Mouse (Mus musculus): Measurements from ENCODE around the gene Itpa. TPM values are rescaled to one million over a fixed set of nuclear protein-coding genes. Genes with fewer than 3 reads are reported as not detected.
A peak's percentile ranks its signal among the peaks of the same experiment; 100 is the strongest.

Itpa gene
- polyA plus RNA-seq, 2 experiments from 2014 or later, result 42.4 to 47.3 TPM

DNA sequence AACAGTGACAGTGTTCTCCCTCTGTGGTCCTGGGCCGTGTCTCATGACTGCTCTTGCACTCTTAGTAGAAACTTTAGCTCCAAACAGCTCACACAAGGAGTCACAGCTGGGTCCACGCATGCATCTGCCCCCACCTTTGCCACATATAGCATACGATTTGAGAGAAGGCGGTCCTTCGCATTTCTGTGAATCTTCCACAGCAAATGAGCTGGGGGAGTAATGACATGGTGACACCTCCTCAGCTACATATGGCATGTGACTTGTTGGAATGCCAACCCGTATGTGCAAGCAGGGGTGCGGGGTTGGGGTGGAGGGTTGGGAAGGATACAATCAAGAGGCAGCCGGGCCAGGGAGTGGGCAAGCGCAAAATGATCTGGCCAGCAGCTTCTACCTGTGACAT lies 10.9 kb upstream of the Itpa start:
- no peak for ATAC-seq

DNA sequence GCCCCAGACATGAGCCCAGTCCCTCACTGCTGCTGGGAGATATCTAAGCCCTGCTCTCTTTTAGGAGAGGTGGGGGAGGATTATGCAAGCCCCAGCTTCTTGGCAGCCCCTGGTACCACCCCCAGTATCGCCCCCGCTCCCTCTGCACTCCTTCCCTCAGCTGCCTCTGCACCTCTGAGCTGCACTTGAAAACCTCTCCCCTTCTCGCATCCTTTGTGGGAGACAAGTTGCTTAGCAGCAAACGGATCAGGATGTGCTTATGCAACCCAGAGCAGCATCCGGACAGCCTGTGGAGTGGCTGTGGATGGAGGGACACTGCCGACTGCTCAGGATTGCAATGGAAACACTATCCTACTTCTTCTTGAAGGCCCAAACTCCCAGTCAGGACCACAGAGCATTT lies 9.9 kb upstream of the Itpa start:
- no peak for ATAC-seq

DNA sequence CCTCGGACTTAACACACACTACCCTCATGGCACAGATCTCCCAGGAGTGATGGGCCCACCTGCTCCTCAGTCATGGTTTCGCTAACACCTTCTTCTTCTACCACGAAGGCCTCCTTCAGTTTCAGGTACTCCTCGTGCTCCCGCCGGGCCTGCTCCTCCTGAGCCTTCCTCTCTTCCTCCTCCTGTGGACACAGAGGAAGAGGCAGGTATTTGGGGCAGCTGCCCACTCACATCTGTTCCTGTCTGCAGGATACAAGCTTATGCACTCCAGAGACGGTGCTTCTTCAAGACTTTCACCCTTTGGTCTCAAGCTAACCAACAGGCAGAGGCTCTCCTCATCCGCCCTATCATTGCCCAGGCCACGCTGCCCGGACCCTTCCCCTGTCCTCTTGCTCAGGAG lies 8.9 kb upstream of the Itpa start:
- no peak for ATAC-seq

DNA sequence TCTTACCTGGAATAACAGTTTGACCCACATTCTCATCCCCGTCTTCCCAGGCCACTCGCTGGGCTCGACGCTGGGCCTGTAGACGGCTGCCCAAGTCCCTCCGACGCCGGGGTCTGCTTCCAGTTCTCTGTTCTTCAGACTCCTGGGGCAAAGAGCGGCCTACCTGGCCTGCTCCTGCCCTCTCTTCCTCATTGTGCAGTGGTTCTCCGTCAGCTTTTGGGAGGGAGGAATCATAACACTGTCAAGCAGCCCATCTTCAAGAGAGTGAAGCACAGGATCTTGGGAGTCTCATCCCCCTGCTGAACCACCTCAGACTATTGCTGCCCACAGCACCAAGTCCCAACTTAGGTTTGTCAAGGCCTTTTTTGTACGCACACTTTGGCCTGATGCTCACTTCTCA lies 4.1 kb upstream of the Itpa start:
- ATAC-seq, result no peak

DNA sequence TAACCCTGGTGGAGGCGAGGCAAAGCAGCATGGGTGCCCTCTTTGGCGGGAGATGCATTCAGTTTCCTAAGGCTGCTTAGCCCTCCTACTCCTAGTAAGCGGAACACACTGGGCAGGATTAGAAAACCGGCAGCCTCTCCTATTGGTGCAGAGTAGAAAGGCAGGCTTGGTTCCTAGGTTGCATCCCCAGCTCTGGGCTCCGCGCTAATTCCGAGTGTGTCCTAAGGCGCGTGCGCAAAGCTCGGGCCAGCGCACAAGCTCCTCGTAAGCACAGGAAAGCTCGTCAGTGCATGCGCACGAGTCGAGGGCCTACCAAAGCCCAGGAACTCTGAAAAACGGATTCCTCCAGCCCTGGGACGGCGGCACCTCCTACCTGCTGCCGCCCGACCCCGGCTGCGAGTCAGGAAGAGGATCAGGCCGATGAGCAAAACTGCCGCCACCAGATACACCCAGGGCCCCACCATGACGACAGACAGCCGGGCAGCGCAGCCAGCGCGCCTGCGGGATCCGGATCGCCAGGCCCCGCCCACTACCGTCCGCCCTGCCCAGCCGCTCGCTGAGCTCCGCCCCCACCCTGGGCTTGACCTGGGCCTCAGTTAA lies 3.2 kb upstream of the Itpa start, which contains the start of gene Ddrgk1:
Gene Ddrgk1, minus strand, starts transcription at position 558 of the 600 bp plus-strand sequence.
- ATAC-seq, result peak; percentile 81

DNA sequence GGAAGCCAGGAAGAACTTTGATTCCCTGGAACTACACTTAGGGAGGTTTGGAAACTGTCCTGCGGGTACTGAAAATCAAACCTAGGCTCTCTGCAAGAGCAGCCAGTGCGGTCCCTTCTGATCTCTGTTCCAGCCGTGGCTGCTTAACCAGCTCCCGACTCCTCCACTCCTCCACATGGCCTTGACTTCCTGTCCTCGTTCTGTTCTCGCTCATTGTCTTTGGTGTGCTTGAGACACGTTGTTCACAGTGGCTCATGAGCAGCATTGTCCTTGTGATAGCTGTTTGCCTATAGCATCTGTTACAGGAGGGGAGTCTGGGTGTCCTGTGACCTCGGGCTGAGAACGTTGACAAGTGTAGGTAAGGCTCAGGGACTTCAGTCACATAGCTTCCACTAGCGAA lies 9.8 kb downstream of the Itpa start:
- no peak for ATAC-seq

DNA sequence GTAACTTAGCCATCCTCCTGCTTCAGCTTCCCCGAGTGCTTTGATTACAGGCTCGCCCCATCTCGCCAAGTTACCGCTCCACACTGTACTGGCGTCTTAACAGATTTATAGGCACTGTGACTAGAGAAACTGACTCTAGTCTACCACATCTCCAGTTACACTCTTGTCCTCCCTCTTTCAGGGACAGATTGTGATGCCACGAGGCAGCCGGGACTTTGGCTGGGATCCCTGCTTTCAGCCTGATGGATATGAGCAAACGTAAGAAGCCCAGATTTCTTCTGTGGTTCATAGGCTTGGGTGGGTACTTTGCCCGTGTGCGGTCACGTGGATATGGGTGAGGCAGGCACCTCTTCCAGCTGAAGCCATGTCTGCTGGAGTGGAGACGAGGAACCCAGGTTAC lies 11.7 kb downstream of the Itpa start:
- no peak for ATAC-seq

DNA sequence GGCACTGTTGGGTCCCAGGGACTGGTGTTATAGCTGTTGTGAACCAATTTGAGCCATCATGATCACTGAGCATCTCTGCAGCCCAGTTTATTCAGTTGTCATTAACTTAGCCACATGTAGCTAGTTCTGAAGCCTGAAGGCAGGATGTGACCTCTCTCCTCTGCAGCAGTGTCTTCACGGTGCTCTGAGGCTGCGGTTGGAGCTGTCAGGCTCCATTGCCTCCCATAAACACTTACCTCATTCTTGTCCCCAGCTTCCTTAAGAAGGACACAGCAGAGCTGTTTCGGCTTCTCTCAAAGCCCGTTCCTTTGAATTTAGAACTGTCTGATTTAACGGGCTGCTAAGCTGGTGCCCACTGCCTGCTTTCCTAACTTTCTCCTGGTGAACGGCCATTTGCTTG lies 12.5 kb downstream of the Itpa start:
- no peak for ATAC-seq

DNA sequence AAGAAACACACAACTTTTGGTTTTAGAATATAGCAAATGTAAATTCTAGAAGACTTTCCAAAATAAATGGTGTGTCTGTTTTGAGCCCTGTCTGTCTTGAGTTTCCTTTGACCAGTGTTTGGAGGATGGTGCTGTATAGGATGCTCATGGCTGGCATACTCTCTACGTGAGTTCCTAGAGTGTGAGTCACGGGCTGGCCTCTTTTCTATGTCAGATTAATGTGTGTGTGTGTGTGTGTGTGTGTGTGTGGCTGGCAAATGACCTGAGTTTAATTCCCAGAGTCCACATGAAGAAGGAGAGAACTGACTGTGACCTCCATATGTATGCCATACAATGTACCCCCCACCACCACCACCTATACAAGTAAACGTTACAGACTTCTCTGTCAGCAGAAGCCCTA lies 14.1 kb downstream of the Itpa start:
- ATAC-seq, result no peak

DNA sequence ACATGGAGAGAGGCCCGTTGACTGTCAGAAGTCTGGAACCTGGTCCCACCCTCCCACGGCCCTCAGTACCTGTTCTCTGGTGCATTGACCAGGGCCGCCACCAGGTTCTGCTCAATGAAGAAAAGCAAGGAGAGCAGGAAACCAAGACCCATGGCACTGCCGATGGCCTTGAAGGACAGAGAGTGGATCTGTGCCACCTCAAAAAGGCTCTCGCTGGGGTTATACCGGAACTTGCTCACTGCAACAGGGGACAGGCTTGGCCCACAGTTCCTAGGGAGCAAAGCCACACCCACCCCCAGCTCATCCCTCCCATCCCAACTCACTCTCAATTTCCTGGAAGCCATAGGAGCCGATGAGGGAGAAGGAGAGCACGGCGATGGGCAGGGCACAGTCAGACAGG lies 18.0 kb downstream of the Itpa start:
- no peak for ATAC-seq

DNA sequence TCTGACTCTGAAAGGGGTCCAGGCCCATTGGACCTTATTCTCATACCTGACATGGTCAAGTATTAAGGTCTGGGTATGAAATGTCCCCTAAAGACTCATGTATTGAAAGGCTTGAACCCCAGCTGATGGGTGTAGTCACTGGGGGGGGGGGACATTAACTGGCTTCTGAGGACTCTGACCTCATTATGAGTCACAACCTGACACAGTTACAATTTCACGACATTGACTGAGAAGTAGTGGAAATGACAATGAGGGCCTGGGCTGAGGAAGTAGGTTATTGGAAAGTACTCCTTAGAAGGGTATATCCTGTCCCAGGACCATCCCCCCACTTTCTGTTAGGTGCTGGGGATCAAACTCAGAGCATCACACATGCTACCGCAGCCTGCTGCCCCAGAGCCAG lies 21.6 kb downstream of the Itpa start:
- no peak for ATAC-seq

DNA sequence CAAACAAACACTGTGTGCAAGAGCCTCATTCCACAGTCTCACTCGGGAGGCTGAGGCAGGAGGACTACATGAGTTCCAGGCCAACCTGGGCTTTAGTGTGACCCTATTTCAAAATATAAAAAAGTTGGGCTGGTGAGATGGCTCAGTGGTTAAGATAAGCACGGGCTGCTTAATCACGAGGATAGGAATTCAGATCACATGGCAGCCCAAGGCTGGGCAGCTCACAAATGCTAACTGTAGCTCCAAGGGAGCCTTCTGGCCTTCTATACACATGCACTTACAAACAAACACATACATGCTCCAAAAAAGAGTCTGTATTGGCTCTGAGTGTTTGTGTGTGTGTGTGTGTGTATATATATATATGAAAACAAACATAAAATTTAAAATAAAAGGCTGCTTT lies 26.2 kb downstream of the Itpa start:
- no peak for ATAC-seq

DNA sequence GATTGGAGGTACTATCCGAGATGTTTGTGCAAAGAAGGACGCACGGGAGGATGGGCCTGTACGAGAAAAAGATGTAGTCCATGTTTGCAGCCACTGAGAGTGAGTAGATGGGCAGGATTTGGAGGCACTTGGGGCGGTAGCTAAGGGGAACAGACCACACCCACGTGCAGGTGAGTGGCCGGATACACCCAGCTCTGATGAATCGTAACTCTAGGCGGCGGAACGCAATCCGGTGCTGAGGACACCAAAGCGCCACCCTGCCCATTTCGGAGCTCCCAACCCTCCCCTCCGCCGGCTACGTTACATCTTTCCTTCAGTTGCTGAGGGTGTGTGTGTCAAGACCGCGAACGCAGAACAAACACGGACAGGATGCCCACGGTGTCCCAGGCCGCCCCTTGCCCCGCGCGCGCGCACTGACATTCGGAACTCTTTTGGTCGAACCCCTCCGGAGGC lies 29.3 kb downstream of the Itpa start:
- ATAC-seq, result peak; percentile 69

DNA sequence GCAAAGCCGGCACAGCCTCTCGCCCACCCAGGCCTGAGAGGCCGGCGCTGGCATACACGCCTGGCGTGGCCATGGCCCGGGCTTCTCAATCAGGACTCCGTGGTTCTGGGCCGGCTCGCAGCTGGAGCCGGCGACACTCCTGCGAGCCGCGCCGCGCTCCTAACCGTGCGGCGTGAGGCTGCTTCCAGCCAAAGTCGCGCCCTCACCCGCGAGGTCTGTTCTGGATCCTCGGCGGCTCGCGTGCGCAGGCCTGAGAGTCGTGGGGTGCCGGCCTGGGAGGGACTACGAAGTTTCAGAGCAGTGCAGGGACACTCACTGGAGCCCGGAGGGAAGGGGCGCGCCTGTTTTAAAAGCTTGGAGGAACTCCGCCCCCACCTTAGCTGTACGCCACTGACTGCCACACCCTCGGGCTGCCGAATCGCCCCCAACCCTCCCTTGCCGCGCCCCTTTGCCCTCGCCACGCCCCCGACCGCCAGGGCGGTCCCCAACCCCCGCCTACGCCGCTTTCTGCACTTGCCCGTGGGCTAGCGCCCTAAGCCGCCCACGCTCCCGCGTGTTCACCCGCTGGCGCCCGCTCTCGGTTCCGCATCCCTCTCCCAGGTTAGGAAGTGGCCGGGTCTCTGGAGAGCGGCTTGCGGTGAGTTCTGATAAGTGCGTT lies 29.9 kb downstream of the Itpa start, which contains the start of gene Slc4a11:
Gene Slc4a11, minus strand, starts transcription at position 367 of the 658 bp plus-strand sequence.
- no peak for ATAC-seq

DNA sequence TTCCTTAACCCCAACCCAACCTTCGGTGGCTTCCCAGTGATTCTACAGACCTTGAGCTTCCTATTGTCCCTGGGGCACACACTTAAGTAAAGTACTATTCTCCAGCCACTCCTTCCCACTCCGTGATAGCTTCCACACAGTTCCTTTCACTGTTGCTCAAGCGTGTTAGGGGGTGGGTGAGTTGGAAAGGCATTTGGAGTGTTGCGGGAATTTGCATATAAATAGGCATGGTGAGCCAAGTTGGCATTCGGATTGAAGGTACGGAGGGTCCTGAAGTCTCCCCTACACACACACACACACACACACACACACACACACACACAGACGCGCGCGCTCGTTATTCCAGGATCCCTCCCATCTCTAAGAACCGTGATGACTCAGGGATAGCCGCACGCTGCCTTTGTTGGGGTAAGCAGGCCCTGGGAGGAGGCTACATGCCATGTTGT lies 30.4 kb downstream of the Itpa start:
- no peak for ATAC-seq

DNA sequence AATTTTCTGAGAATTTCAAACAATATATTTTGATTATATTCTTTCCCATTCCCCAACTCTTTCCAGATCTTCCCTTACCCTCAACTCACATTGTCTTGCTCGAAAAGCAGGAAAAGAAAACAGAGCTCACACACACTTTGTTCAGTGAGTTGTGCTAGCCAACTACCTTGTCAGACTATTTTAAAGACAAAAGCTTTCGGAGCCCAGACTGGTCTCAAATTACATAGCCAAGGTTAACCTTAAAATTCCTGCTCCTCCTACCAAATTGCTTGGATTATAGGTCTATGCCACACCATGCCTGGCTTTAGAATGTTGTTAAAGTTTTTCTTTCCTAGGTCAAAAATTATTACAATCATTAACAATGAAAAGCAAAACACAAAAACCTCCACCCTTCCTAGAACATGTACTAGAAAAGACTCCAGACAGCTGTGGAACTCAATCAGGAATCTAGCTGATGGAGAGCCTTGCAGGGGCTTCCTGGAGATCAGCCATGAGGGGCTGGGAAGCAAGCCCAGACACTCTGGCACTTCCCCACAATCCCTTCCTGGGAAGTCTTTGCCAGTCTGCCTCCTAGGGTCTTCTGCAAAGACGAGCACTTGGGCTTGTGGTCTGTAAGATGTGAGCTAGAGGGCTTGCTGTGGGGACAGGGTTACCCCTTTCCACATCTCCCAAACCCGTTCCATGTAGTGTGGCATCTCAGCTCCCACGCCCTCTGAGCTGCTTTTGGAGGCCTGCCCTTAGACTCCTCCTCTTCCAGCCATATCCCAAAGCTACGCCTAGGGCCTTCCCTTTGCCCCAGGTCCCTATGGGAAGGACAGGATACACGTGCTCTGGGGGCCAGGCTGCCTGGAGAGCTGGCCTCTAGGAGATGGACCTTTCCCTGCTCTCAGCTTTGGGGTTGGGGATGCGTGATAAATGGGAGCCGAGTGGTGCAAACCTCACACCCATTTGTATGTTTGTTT lies 36.9 kb downstream of the Itpa start:
- ATAC-seq, result no peak

DNA sequence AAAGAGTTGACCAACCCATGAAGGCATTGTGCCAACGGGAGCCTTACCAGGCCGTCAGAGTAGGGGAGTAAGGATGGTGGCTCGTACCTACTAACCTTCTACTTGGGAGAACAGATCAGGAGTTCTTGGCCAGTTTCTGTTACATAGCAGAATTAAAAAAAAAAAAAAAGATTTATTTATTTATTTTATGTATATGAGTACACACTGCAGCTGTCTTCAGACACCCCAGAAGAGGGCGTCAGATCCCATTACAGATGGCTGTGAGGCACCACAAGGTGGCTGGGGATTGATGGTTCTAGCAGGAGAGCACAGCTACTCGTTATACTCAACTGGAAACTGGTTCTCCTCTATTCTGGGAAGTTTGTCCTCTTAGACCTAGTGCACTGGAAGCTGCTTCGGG lies 37.8 kb downstream of the Itpa start:
- ATAC-seq, result no peak

DNA sequence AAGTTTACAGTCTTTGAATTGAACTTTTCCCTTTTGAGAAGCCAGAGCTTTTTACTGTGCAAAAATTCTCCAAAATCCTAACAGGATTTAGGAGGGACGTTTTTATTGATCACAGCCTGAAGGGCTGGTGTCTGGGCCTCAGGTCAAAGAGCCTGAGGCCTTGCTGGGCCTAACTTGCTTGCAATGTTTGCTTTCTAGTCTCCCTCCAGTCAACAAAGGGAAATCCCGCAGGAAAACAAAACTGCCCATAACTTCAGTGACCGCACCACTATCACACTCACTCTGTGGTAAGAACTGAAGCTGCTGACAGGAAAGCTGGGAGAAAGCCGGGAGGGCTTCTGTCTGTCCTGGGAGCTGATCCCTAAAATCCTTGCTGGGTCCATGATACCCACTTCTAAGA lies 39.2 kb downstream of the Itpa start:
- ATAC-seq, result no peak

DNA sequence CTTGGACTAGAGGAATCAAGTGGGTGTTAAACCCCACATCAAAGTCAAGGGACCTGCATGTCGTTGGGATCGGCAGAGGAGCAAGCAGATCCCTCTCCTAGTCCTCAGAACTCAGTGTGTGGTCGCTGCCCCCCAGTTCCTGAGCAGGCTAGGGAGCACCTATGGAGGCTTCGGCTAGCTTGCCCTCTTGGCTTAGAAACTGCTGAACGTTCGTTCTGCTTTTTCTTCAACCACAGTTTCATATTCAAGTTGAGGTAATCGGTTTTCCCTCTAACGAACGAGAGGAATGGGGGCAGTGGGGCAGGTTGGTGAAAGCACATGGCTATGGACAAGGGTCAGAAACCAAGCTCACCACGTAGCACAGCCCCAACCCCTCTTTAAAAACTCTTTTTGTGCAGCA lies 39.6 kb downstream of the Itpa start:
- no peak for ATAC-seq

DNA sequence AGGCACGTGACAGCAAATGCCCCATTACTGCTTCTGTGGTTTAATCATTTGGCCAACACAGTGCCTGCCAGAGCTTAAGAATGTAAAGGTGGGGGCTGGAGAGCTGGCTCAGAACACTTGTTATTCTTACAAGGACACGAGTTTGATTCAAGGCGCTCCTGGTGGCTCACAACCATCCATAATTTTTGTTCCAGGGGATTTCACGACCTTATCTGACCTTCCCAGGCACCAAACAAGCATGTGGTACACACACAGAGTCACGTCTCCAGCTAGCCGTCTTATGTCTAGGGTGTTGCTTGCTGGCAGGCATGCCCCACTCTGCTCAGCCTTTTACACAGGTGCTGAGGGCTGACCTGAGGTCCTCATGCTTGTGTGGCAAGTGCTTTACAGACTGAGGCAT lies 50.5 kb downstream of the Itpa start:
- ATAC-seq, result no peak

DNA sequence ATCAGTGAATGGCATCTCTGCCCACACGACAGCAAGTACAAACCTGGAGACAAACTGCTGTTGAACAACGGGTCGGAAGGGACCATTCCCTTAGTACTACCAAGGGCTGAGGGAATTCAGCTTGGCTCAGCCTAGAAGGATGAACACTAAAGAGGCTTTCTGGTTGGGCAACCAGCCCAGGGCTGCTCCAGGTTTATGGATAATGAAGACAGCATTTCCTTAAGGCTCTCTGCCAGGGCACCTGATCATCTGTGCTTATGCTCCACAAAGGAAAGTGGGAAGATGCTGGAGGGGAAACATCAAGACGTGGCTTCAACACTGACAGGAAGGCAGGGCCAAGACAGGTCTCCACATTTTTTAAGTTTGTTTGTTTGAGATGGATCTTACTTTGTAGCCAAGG lies 57.0 kb downstream of the Itpa start:
- no peak for ATAC-seq

DNA sequence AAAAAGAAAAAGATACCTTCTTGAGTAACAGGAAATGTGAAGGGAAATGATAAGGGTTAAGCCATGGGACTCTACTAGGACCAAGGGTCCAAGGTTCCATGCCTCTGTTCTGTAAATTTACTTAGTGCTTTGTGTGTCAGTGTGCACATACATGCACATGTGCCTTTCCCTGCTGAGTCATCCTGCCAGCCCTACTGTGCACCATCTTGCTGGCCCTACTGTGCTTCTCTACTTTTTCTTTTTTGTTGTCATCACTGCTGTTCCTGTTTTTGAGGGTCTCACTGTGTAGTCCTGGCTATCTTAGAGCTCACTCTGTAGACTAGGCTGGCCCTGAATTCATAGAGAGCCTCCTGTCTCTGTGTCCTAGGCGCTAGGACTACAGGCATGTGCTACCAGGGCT lies 60.3 kb downstream of the Itpa start:
- no peak for ATAC-seq

DNA sequence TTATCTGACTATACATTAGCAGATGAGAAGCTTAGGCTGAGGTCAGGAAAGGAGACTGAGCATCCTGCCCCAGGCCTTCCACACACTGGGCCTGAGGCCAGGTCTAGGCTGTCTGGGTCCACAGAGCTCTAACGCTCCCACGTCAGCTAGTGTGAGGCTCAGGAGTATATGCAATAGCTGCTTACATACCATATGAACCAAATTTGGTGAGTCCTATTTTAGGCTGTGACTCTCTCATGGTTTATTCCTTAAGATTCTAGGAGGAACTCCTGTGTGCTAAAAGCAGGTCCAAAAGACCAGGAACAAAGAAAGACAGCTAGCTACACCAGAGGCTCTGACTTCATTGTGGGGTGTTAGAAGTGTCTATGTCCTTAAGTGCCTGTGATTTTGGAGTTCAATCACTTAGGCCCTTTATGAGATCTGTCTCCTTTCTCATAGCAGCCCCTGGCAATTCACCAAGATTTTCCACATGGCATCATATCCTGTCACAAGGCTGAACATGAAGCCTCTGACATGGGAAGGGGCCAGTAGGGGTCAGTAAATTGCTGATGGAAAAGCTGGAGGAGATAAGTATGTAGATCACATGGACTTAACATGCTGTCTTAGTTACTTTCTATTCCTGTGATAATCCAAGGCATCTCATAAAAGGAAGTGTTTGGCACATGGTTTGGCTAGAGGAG lies 61.6 kb downstream of the Itpa start:
- no peak for ATAC-seq
